Mouse (Mus musculus) forebrain, embryonic 11.5 days (tissue): ENCODE results near the gene Nms. TPM values are rescaled to one million over a fixed set of nuclear protein-coding genes. Genes with fewer than 3 reads are reported as not detected.
A peak's percentile ranks its signal among the peaks of the same experiment; 100 is the strongest.

Source experiments
- ATAC-seq: fragments of 200-750 bp; cut with Nextera tagmentation; replicated peaks from 2 replicates; pipeline ENCODE4 v1.8.0; 2017; ENCODE audit warnings: moderate TSS enrichment; ENCODE audit not compliant: low FRiP score
- DNase-seq: peaks from one replicate; pipeline ENCODE4 v3.0.0-alpha.2; 2017; ENCODE audit warnings: low spot score
- H3K27ac ChIP-seq: fragments of 300-500 bp; sonication (generic); 2 replicates; pipeline ENCODE4 v1.5.1; 2014; ENCODE audit warnings: low read depth, low read length
- H3K27me3 ChIP-seq: fragments of 300-500 bp; sonication (generic); 2 replicates; pipeline ENCODE4 v1.6.1; 2014; ENCODE audit warnings: mild to moderate bottlenecking, low read length, mixed read lengths; ENCODE audit not compliant: control insufficient read depth, insufficient read depth
- H3K36me3 ChIP-seq: fragments of 300-500 bp; sonication (generic); 2 replicates; pipeline ENCODE4 v1.6.1; 2014; ENCODE audit warnings: mild to moderate bottlenecking, low read length, moderate library complexity, mixed read lengths; ENCODE audit not compliant: control insufficient read depth, insufficient read depth
- H3K4me1 ChIP-seq: fragments of 300-500 bp; sonication (generic); replicated peaks from 2 replicates; pipeline ENCODE4 v1.6.1; 2014; ENCODE audit warnings: low read length, mixed read lengths; ENCODE audit not compliant: control insufficient read depth, insufficient read depth
- H3K4me2 ChIP-seq: fragments of 300-500 bp; sonication (generic); 2 replicates; pipeline ENCODE4 v1.6.1; 2014; ENCODE audit warnings: low read depth, mild to moderate bottlenecking, low read length, moderate library complexity, mixed read lengths; ENCODE audit not compliant: severe bottlenecking
- H3K4me3 ChIP-seq: fragments of 300-500 bp; sonication (generic); 2 replicates; pipeline ENCODE4 v1.5.1; 2014; ENCODE audit warnings: low read depth, low read length
- H3K9ac ChIP-seq: fragments of 300-500 bp; sonication (generic); 2 replicates; pipeline ENCODE4 v1.6.1; 2014; ENCODE audit warnings: low read length
- H3K9me3 ChIP-seq: fragments of 300-500 bp; sonication (generic); 2 replicates; pipeline ENCODE4 v1.6.1; 2016; ENCODE audit warnings: low read length, mixed read lengths; ENCODE audit not compliant: control insufficient read depth
- WGBS: fragments of 180-500 bp; shearing (Covaris S2); extraction: QIAGEN DNeasy Blood & Tissue Kit; methylation state at CpG from one replicate; pipeline ENCODE4 v1.1.7; 2014; 5-methylcytosine and 5-hydroxymethylcytosine counted together
- polyA plus RNA-seq: library from polyadenylated mRNA; unstranded; fragments of >200 nt; fragmentation: Nextera tagmentation; extraction: Ambion mirVana; gene quantifications from 2 replicates; pipeline ENCODE4 v1.2.1, GENCODE M21; 2014

Nms gene
- polyA plus RNA-seq: not detected in 2 replicates

DNA sequence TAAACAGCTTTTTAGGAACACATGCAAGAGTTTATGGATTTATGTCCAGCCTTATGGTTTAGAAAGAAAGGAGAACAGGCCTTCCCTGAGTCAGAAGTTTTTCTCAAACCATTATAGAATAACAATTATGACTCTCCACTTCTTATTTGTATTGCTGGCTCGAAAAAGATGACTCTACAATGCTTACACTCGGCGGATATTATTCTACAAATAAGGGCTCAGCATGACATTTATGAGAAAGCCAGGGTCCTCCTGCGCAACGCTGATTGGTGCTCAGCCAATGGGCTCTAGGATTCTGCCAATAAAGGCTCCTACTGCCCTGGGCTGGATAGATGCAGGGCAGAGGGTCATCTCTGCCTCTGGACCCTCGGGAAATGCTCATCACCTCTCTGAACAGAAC is at the start of gene Nms:
Nms (plus strand) TSS at position 301 of the 400 bp plus-strand sequence.
- no peaks in the 10 kb centered on the region for H3K27me3 ChIP-seq
- H3K4me3 ChIP-seq: no peak within 1 kb of the TSS
- no peak within 1 kb of the TSS for H3K9ac ChIP-seq
- ATAC-seq (no peak), DNase-seq (no peak)
- no peaks in the 10 kb centered on the region for H3K4me1 ChIP-seq
- no peaks in the 10 kb centered on the region for H3K36me3 ChIP-seq
- H3K9me3 ChIP-seq: no peaks in the 10 kb centered on the region
- 78% methylated on average over 6 of the region's 6 CpGs for WGBS
- no peak within 1 kb of the TSS for H3K4me2 ChIP-seq
- no peak within 1 kb of the TSS for H3K27ac ChIP-seq

DNA sequence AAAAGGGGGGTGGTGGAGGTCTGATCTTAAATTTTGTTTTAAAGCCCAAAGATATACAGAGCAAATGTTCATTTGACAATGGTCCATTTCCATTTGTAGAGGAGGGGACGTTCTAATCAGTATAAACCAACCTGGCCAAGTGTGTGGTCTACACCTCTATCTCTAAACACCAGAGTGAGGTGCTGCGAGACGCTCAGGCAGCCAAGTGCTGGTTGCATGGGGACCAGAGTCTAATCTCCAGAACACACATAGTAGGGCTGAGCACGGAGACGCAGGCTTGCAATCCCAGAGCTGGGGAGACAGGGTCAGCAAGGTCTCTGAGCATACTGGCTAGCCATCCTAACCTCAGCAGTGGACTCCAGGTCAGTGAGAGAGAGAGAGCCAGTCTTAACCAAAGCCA is 47.5 kb upstream of the Nms start:
- Histone ChIP-seq H3K4me1 (peaks cover 2% of the 10 kb centered on the region; the same call in 1 of the 2 replicates), H3K9ac (no peak overlapping the region), H3K27me3 (no peaks in the 10 kb centered on the region), H3K4me3 (no peak overlapping the region), H3K4me2 (no peak overlapping the region), H3K27ac (no peak overlapping the region), H3K36me3 (no peaks in the 10 kb centered on the region), H3K9me3 (no peaks in the 10 kb centered on the region)
- 91% methylated on average over 5 of the region's 5 CpGs for WGBS
- no peak for DNase-seq
- no peak for ATAC-seq

DNA sequence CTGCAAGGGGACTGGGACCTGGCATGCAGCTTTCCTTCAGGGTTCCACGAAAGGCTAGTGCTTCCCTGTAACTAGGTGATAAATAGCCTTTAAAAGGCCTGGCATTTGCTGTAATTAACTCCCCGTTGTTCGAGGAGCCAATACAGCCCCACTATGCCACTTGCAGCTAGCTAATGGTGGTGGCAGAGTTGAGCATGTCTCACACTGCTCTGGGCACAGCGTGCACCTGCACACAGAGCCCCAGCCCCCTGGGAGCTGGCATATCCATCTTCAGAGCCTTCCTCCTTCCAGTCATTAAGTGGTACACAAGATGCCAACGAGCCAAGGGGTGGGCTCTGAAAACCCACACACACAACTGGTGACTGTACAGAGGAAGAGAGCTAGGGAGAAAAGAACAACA is 45.9 kb upstream of the Nms start:
- no peak overlapping the region for H3K4me2 ChIP-seq
- no peak overlapping the region for H3K27ac ChIP-seq
- H3K9me3 ChIP-seq: no peaks in the 10 kb centered on the region
- ATAC-seq (no peak), DNase-seq (no peak)
- H3K36me3 ChIP-seq: no peaks in the 10 kb centered on the region
- peaks cover 2% of the 10 kb centered on the region; the same call in 1 of the 2 replicates for H3K4me1 ChIP-seq
- H3K9ac ChIP-seq: 0 out of 2 replicates have a peak overlapping the region, but pooled peaks have one; percentile 8
- H3K27me3 ChIP-seq: no peaks in the 10 kb centered on the region
- no peak overlapping the region for H3K4me3 ChIP-seq
- WGBS: 73% methylated on average over 5 of the region's 5 CpGs

DNA sequence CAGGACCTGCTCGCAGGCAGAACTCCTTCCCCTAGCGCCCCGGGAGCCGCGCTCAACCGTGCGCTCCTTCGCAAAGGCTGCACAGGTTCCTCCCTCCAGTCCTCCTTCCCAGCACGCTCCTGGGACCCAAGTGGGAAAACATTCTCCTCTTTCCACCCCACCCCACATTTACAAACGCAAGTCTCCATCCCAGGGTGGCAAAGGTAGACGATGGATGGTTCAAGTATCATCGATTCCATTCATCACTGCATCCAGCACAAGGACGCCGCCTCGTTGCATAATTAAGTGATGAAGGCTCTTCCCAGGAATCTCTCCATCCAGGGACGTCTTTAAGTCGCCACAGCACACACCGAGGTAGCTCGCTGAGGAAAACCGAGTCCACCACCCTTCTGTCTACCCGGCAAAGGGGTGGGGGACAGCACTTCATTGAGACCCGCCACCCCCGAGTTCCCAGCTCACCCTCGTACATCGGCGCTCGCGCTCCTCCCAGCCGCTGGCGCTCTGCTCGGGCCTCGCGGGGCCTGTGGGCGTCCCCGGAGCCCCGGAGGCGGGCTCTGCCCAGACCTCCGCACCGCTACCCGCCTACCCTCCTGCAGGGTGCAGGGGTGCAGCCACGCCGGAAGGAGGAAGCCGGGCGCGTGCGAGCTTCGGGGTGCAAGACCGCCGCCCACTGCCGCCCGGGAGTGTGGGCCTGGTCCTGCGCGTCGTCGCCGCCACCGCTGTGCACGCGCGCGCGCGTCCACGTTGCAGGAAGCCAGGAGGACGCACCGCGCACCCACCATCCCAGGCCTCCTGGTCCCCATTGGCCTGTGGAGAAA is 41.3 kb upstream of the Nms start, which contains the start of gene Chst10:
Chst10 (minus strand) TSS at position 731 of the 818 bp plus-strand sequence.
- H3K4me3 ChIP-seq: peak within 1 kb of the TSS; percentile 66
- peak within 1 kb of the TSS; percentile 79 for H3K9ac ChIP-seq
- H3K27ac ChIP-seq: peak within 1 kb of the TSS; percentile 70; the same call in 1 of the 2 replicates
- H3K9me3 ChIP-seq: no peaks in the 10 kb centered on the region
- peaks cover 2% of the 10 kb centered on the region; the same call in 1 of the 2 replicates for H3K4me1 ChIP-seq
- H3K36me3 ChIP-seq: no peaks in the 10 kb centered on the region
- no peaks in the 10 kb centered on the region; the same call in 1 of the 2 replicates for H3K27me3 ChIP-seq
- DNase-seq: peak; percentile 91
- WGBS: under 1% methylated on average over 60 of the region's 67 CpGs
- H3K4me2 ChIP-seq: peak within 1 kb of the TSS; percentile 64
- ATAC-seq: peak; percentile 96

DNA sequence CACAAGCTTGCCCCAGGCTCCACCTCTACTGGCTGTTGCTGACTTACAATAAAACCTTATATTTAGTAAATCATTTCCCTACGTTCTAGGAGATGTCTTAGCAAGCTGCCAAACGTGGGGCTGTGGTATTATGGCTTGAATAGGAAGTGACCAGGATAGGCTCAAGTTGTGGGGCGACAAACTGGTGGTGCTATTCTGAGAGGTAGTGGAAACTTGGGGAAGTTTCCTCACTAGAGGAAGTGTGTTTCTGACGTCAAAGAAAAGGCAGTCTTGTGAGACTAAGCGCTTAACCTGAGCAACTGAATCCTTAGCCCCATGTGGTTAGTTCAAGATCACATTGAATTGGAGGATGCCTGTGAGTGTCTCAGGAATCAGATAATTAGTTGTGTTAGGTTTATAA is 36.4 kb upstream of the Nms start:
- Histone ChIP-seq H3K4me3 (no peak overlapping the region), H3K36me3 (no peaks in the 10 kb centered on the region), H3K9ac (no peak overlapping the region), H3K27ac (no peak overlapping the region), H3K9me3 (no peaks in the 10 kb centered on the region), H3K27me3 (no peaks in the 10 kb centered on the region; the same call in 1 of the 2 replicates), H3K4me1 (no peaks in the 10 kb centered on the region), H3K4me2 (no peak overlapping the region)
- DNase-seq: no peak
- ATAC-seq: no peak
- 76% methylated on average over 5 of the region's 5 CpGs for WGBS

DNA sequence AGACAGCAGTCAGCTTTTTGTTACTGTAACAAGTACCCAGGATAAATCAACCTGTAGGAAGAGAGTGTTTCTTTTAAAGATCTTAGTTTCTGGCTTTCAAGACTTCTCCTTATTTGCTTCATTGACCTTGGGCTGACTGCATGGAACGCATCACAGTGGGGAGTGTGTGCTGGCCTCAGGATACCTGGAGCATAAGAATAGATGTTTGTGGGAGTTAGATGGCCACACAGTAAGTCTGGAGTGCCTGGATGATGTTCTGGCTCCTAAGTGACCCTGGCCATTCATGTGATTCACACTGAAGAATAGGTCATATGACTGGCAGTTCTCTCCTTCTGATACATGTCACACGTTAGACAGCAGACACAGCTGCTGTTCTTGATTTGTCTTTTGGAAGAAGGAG is 35.0 kb upstream of the Nms start:
- DNase-seq: no peak
- Histone ChIP-seq H3K4me3 (no peak overlapping the region), H3K9ac (no peak overlapping the region), H3K27ac (no peak overlapping the region), H3K27me3 (no peaks in the 10 kb centered on the region), H3K9me3 (no peaks in the 10 kb centered on the region), H3K36me3 (no peaks in the 10 kb centered on the region), H3K4me2 (no peak overlapping the region), H3K4me1 (no peaks in the 10 kb centered on the region)
- 75% methylated on average over 2 of the region's 2 CpGs for WGBS
- ATAC-seq: no peak

DNA sequence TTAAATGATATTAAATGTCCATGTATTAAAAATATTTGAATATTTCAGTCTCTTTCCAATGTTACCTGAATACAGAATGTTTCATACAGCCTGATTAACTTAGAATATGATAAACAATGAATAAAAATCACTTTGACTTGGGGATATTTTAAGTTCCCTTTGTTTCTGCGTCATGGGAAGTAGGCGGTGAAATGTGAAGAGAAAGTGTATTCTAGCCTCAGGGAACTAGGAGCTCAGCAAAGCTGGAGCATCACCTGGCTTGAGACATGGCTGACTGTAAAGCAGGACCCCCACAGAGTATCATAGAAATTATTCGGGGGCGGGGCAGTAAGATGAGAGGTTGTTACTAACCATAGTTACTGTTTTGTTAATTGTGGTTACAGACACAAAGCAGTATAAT is 10.0 kb upstream of the Nms start:
- H3K9me3 ChIP-seq: no peaks in the 10 kb centered on the region
- no peaks in the 10 kb centered on the region for H3K4me1 ChIP-seq
- H3K36me3 ChIP-seq: no peaks in the 10 kb centered on the region
- H3K4me3 ChIP-seq: no peak overlapping the region
- 83% methylated on average over 4 of the region's 4 CpGs for WGBS
- no peak for ATAC-seq
- H3K27ac ChIP-seq: no peak overlapping the region
- no peak overlapping the region for H3K9ac ChIP-seq
- H3K4me2 ChIP-seq: no peak overlapping the region
- no peaks in the 10 kb centered on the region for H3K27me3 ChIP-seq
- DNase-seq: no peak

DNA sequence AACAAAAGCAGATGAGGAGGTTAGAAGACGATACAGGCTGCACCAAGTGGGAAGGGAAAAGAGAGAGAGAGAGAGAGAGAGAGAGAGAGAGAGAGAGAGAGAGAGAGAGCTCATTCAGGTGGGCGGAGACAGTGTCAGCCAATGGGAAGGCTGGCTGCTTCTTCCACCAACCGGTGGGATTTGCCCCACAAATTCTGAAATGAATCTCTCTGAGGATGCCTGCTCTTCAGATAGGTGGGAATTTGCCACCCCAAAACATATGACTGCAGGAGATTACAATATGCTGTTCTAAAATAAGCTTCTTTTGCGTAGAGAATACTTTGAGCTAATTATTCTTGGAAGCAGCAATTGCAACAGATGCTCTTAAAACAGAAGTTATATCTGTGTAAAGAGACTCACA is 9.5 kb upstream of the Nms start:
- ATAC-seq (no peak), DNase-seq (no peak)
- 70% methylated on average over 4 of the region's 4 CpGs for WGBS
- no peak overlapping the region for H3K4me2 ChIP-seq
- no peaks in the 10 kb centered on the region for H3K9me3 ChIP-seq
- no peaks in the 10 kb centered on the region for H3K4me1 ChIP-seq
- H3K36me3 ChIP-seq: no peaks in the 10 kb centered on the region
- H3K4me3 ChIP-seq: no peak overlapping the region
- no peak overlapping the region for H3K27ac ChIP-seq
- no peaks in the 10 kb centered on the region for H3K27me3 ChIP-seq
- no peak overlapping the region for H3K9ac ChIP-seq

DNA sequence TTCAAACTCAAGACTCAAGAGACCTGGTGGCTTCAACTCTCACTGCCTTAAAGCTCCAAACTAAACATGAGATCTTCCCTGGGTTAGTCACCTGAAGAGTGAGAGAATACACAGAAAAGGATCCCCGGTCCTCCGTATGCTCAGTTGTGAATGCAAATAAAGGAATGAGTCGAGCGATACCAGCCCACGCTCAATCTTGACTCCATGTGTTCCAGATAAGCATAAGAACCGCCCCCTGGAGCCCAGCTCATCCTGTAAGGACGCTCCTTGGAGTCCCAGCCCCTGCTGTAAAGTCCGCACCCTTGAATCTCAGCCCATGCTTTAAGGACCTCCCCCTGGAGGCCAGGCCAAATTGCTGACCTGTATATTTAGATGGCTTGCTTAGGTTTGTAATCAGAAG is 8.2 kb upstream of the Nms start:
- Histone ChIP-seq H3K36me3 (no peaks in the 10 kb centered on the region), H3K27me3 (no peaks in the 10 kb centered on the region), H3K4me1 (no peaks in the 10 kb centered on the region), H3K27ac (no peak overlapping the region), H3K4me3 (no peak overlapping the region), H3K9ac (no peak overlapping the region), H3K4me2 (no peak overlapping the region), H3K9me3 (no peaks in the 10 kb centered on the region)
- DNase-seq: no peak
- 78% methylated on average over 8 of the region's 8 CpGs for WGBS
- ATAC-seq: no peak
